Mouse (Mus musculus): ENCODE results near the gene Il11ra1. TPM values are rescaled to one million over a fixed set of nuclear protein-coding genes. Genes with fewer than 3 reads are reported as not detected.
"Not testable (repeated sequence)": the region's sequence is repeated elsewhere in the genome, so short reads cannot be mapped to it uniquely, and the experiment has no call there.

The Il11ra1 gene
- total RNA-seq, 2 experiments from 2014 or later, result 39.1 to 43.3 TPM

DNA sequence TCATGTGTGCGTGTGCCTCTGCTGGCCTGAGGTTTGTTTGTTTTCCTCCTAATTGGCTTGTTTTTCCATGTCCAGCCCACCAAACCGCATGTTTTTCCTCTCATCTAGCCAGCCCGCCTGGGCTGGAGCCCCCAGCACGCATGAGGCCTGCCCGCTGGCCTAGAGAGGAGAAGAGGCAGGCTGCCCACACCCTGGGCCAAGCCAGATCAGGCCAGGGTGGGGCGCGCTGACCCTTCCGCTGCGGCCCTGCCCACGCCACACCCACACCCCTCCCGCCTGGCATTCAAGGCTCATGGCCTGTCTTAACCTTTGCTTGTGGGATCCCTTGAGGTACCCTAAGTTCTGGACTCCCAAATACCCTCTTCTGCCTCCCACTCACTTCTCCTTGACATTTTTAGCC lies 33.1 kb upstream of the Il11ra1 start:
- H3K27ac ChIP-seq, result no peak overlapping the region
- no peak for DNase-seq (ENCODE audit: low spot score in 2 of 2)
- no peak overlapping the region for H3K4me3 ChIP-seq
- no peak for TF ChIP-seq CTCF (conservative IDR thresholded peaks at IDR 0.05)

GRCm38 (mm10) chr4:41670836-41671235 lies 29.0 kb upstream of the Il11ra1 start:
- Histone ChIP-seq H3K27ac (no peak overlapping the region), H3K4me3 (no peak overlapping the region)
- TF ChIP-seq CTCF (conservative IDR thresholded peaks at IDR 0.05), result no peak
- DNase-seq (ENCODE audit: low spot score in 2 of 2), result no peak

DNA sequence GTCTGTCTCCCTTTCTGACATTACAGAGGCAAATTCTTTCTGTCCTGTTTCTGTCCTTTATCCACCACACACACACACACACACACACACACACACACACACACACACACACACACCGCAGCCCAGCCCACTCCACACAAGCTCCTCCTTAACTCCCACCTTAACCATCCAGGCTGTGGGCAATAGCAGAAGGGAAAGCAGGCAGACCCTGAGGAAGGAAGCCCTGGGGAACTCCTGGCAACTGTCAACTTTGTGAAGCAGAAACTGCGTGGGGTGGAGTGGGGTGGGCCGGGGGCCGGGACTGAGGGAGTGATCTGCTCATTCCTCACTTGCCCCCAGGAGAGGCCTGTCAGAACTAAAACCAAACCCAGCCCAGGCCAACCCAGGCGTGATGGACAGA lies 28.3 kb upstream of the Il11ra1 start:
- Histone ChIP-seq H3K4me3 (no peak overlapping the region), H3K27ac (no peak overlapping the region; the same call in 1 of the 2 replicates)
- no peak for DNase-seq (ENCODE audit: low spot score in 2 of 2)
- no peak for TF ChIP-seq CTCF (conservative IDR thresholded peaks at IDR 0.05)

DNA sequence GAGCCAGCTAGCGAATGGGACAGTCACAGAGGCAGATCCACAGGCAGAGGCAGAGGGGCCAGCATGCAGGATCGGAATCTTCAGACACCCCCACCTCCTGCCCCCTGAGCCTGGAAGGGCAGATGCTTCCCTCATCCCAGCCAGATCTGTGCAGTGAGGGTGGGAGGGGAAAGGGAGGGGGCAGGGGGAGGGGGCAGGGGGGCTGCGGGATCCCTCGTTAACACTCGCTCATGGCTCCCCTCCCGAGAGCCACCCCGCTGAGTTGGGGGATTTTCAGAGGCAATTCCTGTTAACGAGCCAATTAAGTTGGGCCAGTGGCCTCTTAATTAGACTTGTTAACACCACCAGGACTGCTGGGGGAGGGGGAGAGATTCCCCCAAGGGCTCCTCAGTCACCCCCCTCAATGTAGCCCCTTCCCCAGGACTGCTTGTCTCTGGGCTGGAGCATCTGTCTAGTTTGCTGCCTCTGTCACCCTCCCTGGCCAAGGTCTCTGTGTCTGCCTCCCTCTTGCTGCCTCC lies 27.8 kb upstream of the Il11ra1 start:
- DNase-seq (ENCODE audit: low spot score in 2 of 2), result no peak
- Histone ChIP-seq H3K27ac (peak overlapping the region; percentile 48; the same call in 1 of the 2 replicates), H3K4me3 (no peak overlapping the region)
- no peak for TF ChIP-seq CTCF (conservative IDR thresholded peaks at IDR 0.05)

DNA sequence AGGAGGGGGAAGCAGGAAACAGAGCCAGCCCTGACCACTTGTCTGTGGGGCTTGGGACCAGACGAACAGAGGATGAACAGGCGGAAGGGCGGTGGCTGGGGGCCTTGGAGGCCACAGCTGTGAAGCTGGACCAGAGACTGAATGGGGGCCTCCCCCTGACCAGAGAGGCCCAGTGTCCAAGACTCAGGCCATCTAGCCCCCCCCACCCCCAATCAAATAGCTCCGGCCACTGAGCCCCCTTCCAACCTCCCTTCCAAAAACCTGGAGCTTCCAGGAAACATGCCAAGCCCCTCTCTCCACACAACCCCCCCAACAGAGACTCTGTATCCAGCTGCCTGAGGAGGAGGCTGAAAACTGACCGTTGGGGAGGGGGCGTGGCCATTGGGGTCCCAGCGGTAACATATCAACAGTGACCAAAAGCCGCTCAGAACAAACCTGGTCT lies 27.2 kb upstream of the Il11ra1 start:
- no peak overlapping the region for H3K4me3 ChIP-seq
- DNase-seq (ENCODE audit: low spot score in 2 of 2), result no peak
- peak overlapping the region; percentile 48; the same call in 1 of the 2 replicates for H3K27ac ChIP-seq
- no peak for TF ChIP-seq CTCF (conservative IDR thresholded peaks at IDR 0.05)

GRCm38 (mm10) chr4:41673186-41673585 lies 26.6 kb upstream of the Il11ra1 start:
- no peak for TF ChIP-seq CTCF (conservative IDR thresholded peaks at IDR 0.05)
- H3K27ac ChIP-seq, result peak overlapping the region; percentile 39; the same call in 1 of the 2 replicates
- no peak for DNase-seq (ENCODE audit: low spot score in 2 of 2)
- H3K4me3 ChIP-seq, result no peak overlapping the region

GRCm38 (mm10) chr4:41676248-41677005 lies 23.4 kb upstream of the Il11ra1 start:
- no peak for TF ChIP-seq CTCF (conservative IDR thresholded peaks at IDR 0.05)
- H3K4me3 ChIP-seq, result no peak overlapping the region
- DNase-seq (ENCODE audit: low spot score in 2 of 2), result no peak

GRCm38 (mm10) chr4:41677006-41677629 lies 22.7 kb upstream of the Il11ra1 start:
- no peak overlapping the region for H3K4me3 ChIP-seq
- no peak for TF ChIP-seq CTCF (conservative IDR thresholded peaks at IDR 0.05)
- H3K27ac ChIP-seq, result 0 out of 2 replicates have a peak overlapping the region, but pooled peaks have one; percentile 32
- DNase-seq (ENCODE audit: low spot score in 2 of 2), result no peak

More at GRCm38 (mm10) chr4:41676248-41677005, 23.4 kb upstream of the Il11ra1 start:
- peak overlapping the region; percentile 32; the same call in 1 of the 2 replicates for H3K27ac ChIP-seq

- H3K27ac ChIP-seq, result no peak overlapping the region
- H3K4me3 ChIP-seq, result no peak overlapping the region
- TF ChIP-seq CTCF (conservative IDR thresholded peaks at IDR 0.05), result no peak
- no peak for DNase-seq (ENCODE audit: low spot score in 2 of 2)
Measured at GRCm38 (mm10) chr4:41678863-41679262, 20.9 kb upstream of the Il11ra1 start.

GRCm38 (mm10) chr4:41679291-41679690 lies 20.5 kb upstream of the Il11ra1 start:
- DNase-seq (ENCODE audit: low spot score in 2 of 2), result no peak
- no peak overlapping the region for H3K27ac ChIP-seq
- TF ChIP-seq CTCF (conservative IDR thresholded peaks at IDR 0.05), result no peak

DNA sequence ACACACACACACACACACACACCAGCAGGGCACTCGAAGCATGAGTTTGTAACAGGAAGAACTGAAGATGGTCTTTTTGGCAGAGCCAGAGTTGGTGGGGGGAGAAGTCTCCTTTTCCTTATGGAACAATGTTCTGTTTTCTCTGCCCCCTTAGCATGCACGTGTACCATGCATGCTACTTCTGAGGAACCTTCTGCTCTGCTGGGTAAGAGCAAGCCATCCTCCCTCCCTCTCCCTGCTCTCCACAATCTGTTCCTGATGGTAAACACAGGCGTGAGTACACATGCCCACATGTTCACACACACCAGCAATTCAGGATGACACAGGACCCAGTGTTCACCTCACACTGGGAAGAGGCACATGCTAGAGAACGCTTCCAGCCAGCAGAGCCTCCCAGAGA lies 18.6 kb upstream of the Il11ra1 start:
- Histone ChIP-seq H3K4me3 (no peak overlapping the region), H3K27ac (no peak overlapping the region)
- TF ChIP-seq CTCF (conservative IDR thresholded peaks at IDR 0.05), result no peak
- peak; percentile 51 to 58 for DNase-seq (ENCODE audit: low spot score in 2 of 2)

More at GRCm38 (mm10) chr4:41679291-41679690, 20.5 kb upstream of the Il11ra1 start:
- no peak overlapping the region for H3K4me3 ChIP-seq

DNA sequence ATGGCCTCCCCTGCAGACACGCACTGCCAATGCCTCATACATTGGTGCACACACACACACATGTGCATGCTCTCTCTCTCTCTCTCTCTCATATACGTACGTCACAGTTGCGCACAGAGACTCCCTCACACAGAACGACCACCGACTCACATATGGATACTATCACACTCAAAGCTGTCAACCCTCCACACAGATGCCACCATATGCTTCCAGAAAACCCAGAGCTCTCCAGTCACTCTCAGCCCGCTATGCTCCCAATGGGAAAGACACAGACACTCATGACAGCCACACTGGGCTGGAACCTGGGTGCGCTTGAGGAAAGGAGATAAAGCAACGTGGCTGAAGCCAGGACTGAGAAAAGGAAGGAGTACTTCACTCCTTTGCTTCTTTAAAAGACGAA lies 17.8 kb upstream of the Il11ra1 start:
- Histone ChIP-seq H3K4me3 (no peak overlapping the region), H3K27ac (no peak overlapping the region; the same call in 1 of the 2 replicates)
- no peak for TF ChIP-seq CTCF (conservative IDR thresholded peaks at IDR 0.05)
- no peak for DNase-seq (ENCODE audit: low spot score in 2 of 2)

GRCm38 (mm10) chr4:41682789-41683188 lies 17.0 kb upstream of the Il11ra1 start:
- Histone ChIP-seq H3K27ac (no peak overlapping the region; the same call in 1 of the 2 replicates), H3K4me3 (no peak overlapping the region)
- no peak for TF ChIP-seq CTCF (conservative IDR thresholded peaks at IDR 0.05)
- DNase-seq (ENCODE audit: low spot score in 2 of 2), result no peak

DNA sequence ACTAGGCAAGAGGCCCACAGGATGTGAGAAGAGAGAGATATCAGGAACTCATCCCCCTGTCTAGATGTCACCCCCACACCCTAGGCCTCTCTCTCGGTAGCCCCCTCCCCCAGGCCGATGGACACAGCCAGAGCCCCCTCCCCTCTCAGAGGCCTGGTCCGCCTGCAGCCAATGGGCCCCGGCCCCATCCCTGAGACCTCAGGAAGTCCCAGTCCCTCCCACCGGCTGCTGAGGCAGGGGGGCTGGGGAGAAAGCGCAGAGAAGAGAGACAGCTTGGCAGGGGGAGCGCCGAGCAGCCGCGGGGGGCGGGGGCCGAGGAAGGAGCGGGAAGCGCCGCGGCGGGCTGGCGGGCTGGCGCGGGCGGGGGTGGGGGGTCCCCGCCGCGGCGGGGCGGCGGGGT lies 16.5 kb upstream of the Il11ra1 start:
- not testable (repeated sequence) for DNase-seq (ENCODE audit: low spot score in 2 of 2); H3K4me3 ChIP-seq; H3K27ac ChIP-seq

DNA sequence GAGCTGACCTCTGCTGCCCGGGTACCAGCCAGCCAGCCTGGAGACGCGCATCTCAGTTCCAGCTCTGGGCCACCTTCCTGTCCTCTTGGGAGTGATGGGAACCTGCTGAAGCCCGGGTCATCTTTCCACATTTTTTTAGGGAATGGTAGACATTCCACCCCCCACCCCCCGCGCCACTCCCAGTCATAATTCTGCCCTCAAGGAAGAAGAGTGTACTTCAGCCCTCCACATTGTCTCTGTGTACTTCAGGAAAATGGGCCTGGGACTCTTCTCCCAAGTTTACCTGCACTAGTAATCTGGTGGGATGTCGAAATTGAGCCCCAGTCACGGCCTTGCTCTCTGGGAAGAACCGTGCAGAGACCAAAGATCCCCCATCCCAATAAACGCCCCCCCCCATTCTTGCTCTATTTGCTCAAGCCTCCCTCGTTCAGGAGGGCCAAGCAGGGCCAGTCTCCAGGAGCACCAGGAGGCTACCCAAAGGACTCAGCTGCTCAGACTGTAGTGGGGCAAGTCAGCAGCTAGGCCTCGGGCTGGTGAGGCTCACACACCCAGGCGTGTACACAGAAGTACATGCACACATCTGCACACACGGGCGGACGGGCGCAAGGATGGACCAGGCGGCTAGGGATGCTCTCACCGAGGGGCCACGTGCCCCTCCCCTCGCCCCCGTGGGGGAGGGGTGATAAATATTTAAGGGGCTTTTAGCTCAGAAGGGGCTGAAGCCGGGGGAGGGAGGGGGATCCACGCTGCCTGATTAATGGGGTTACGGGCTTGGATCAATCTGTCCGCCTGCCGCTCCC lies 15.5 kb upstream of the Il11ra1 start:
- Histone ChIP-seq H3K27ac (peak overlapping the region; percentile 59), H3K4me3 (0 out of 2 replicates have a peak overlapping the region, but pooled peaks have one; percentile 27)
- DNase-seq (ENCODE audit: low spot score in 2 of 2), result not testable (repeated sequence)

GRCm38 (mm10) chr4:41684931-41685453 lies 14.8 kb upstream of the Il11ra1 start:
- H3K27ac ChIP-seq, result peak overlapping the region; percentile 57; the same call in 1 of the 2 replicates
- H3K4me3 ChIP-seq; DNase-seq (ENCODE audit: low spot score in 2 of 2): not testable (repeated sequence)

DNA sequence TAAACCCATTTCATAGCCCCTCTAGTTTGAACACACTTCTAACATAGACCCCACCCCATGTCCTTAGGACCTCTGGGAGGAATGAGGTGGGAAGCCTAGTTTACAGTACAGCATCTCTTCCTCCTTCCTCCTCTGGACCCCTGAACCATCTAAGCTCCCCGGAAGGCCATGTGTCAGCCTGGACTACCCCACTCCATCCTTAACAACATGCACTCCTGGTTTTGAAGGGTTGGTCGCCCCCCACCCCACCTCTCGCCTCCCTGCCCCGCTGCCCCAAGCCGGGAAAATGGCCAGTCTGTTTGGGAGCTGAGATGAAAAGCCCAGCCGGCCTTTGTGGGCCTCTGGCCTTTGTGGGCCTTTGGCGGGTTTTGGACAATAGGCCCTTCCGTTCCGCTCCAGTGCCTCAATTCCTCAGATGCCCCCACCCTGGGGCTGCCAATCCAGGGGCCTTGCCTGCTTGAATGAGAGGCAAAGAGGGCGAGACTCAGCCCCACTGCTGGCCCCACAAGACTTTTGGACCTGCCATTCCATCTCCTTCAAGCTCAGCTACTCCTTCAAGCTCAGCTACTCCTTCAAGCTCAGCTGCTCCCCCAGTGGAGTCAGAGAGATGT lies 13.8 kb upstream of the Il11ra1 start:
- H3K4me3 ChIP-seq; DNase-seq (ENCODE audit: low spot score in 2 of 2); H3K27ac ChIP-seq: not testable (repeated sequence)

Measured in layer of hippocampus, adult 2 months (tissue).